Mouse (Mus musculus): ENCODE results near the gene Selenov.

Selenov gene

GRCm38 (mm10) chr7:28290638-28291590, at the start of gene Selenov:
TSS of gene Selenov (minus strand) at chr7:28291186.
- peak; percentile 55 for DNase-seq

- no peak for DNase-seq
These were observed 48.4 kb upstream of the Selenov start for GRCm38 (mm10) chr7:28339213-28339917.

- DNase-seq = peak; percentile 91
These were observed 47.4 kb upstream of the Selenov start, which contains the start of gene Supt5 for GRCm38 (mm10) chr7:28338108-28338998. TSS of gene Supt5 (minus strand) at chr7:28338746.

GRCm38 (mm10) chr7:28335471-28335870, 44.5 kb upstream of the Selenov start:
- no peak for DNase-seq

GRCm38 (mm10) chr7:28334534-28334933, 43.5 kb upstream of the Selenov start:
- DNase-seq = no peak

- DNase-seq = no peak
These were observed 37.3 kb upstream of the Selenov start for GRCm38 (mm10) chr7:28328260-28328659.

GRCm38 (mm10) chr7:28326457-28326856, 35.5 kb upstream of the Selenov start:
- DNase-seq = no peak

- no peak for DNase-seq
These were observed 34.3 kb upstream of the Selenov start for GRCm38 (mm10) chr7:28325293-28325692.

- DNase-seq = no peak
These were observed 31.2 kb upstream of the Selenov start for GRCm38 (mm10) chr7:28321974-28322720.

GRCm38 (mm10) chr7:28318714-28319113, 27.7 kb upstream of the Selenov start:
- DNase-seq = no peak

GRCm38 (mm10) chr7:28318036-28318435, 27.1 kb upstream of the Selenov start:
- DNase-seq = no peak

- DNase-seq = peak; percentile 97
These were observed 21.0 kb upstream of the Selenov start, which contains the start of gene Timm50 for GRCm38 (mm10) chr7:28311926-28312543. TSS of gene Timm50 (minus strand) at chr7:28312072.

- no peak for DNase-seq
These were observed 20.4 kb upstream of the Selenov start for GRCm38 (mm10) chr7:28311151-28311925.

- DNase-seq = no peak
These were observed 18.8 kb upstream of the Selenov start for GRCm38 (mm10) chr7:28309737-28310136.

GRCm38 (mm10) chr7:28306216-28306615, 15.2 kb upstream of the Selenov start:
- no peak for DNase-seq

- no peak for DNase-seq
These were observed 14.7 kb upstream of the Selenov start for GRCm38 (mm10) chr7:28305641-28306040.

- peak; percentile 61 for DNase-seq
These were observed 10.8 kb upstream of the Selenov start, which contains the start of gene Dll3 for GRCm38 (mm10) chr7:28301616-28302433. TSS of gene Dll3 (minus strand) at chr7:28302238.

- DNase-seq = peak; percentile 65
These were observed 8.0 kb upstream of the Selenov start for GRCm38 (mm10) chr7:28298837-28299625.

GRCm38 (mm10) chr7:28294481-28294880, 3.5 kb upstream of the Selenov start:
- DNase-seq = peak; percentile 86

All from right cerebral cortex, postnatal 4 days (tissue).